Mouse (Mus musculus) embryonic facial prominence, embryonic 11.5 days (tissue): ENCODE data around the gene Loxl3. TPM values are rescaled to one million over a fixed set of nuclear protein-coding genes. Genes with fewer than 3 reads are reported as not detected.
A peak's percentile ranks its signal among the peaks of the same experiment; 100 is the strongest.

Source experiments
- ATAC-seq: fragments of 200-750 bp; cut with Nextera tagmentation; replicated peaks from 2 replicates; pipeline ENCODE4 v1.8.0; 2017; ENCODE audit warnings: low read depth; ENCODE audit not compliant: insufficient number of reproducible peaks, low FRiP score, low TSS enrichment
- DNase-seq: peaks from one replicate; pipeline ENCODE4 v3.0.0-alpha.2; 2015; ENCODE audit warnings: low spot score
- H3K27ac ChIP-seq: fragments of 300-500 bp; sonication (generic); replicated peaks from 2 replicates; pipeline ENCODE4 v1.5.1; 2014; ENCODE audit warnings: mild to moderate bottlenecking, low read depth, low read length, control low read depth
- H3K27me3 ChIP-seq: fragments of 300-500 bp; sonication (generic); 2 replicates; pipeline ENCODE4 v1.6.1; 2014; ENCODE audit warnings: mild to moderate bottlenecking, low read length, moderate library complexity, mixed read lengths; ENCODE audit not compliant: control insufficient read depth, insufficient read depth
- H3K36me3 ChIP-seq: fragments of 300-500 bp; sonication (generic); replicated peaks from 2 replicates; pipeline ENCODE4 v1.6.1; 2014; ENCODE audit warnings: low read depth, mild to moderate bottlenecking, low read length, moderate library complexity, mixed read lengths; ENCODE audit not compliant: control insufficient read depth, insufficient read depth
- H3K4me1 ChIP-seq: fragments of 300-500 bp; sonication (generic); 2 replicates; pipeline ENCODE4 v1.6.1; 2014; ENCODE audit warnings: low read length, mixed read lengths; ENCODE audit not compliant: control insufficient read depth, insufficient read depth
- H3K4me2 ChIP-seq: fragments of 300-500 bp; sonication (generic); 2 replicates; pipeline ENCODE4 v1.6.1; 2014; ENCODE audit warnings: low read depth, mild to moderate bottlenecking, control low read depth, low read length, moderate library complexity
- H3K4me3 ChIP-seq: fragments of 300-500 bp; sonication (generic); 2 replicates; pipeline ENCODE4 v1.5.1; 2014; ENCODE audit warnings: low read depth, low read length, control low read depth
- H3K9ac ChIP-seq: fragments of 300-500 bp; sonication (generic); replicated peaks from 2 replicates; pipeline ENCODE4 v1.6.1; 2014; ENCODE audit warnings: mild to moderate bottlenecking, control low read depth, low read length
- H3K9me3 ChIP-seq: fragments of 300-500 bp; sonication (generic); replicated peaks from 2 replicates; pipeline ENCODE4 v1.6.1; 2016; ENCODE audit warnings: mild to moderate bottlenecking, low read length, inconsistent platforms, mixed read lengths; ENCODE audit not compliant: control insufficient read depth
- WGBS: fragments of 180-500 bp; shearing (Covaris S2); extraction: QIAGEN DNeasy Blood & Tissue Kit; methylation state at CpG from one replicate; pipeline ENCODE4 v1.1.7; 2014; 5-methylcytosine and 5-hydroxymethylcytosine counted together
- polyA plus RNA-seq: library from polyadenylated mRNA; unstranded; fragments of >200 nt; fragmentation: Nextera tagmentation; extraction: Ambion mirVana; gene quantifications from 2 replicates; pipeline ENCODE4 v1.2.1, GENCODE M21; 2014

Loxl3 gene
- polyA plus RNA-seq, 1 experiment from 2014 or later: 10.1 TPM

- ATAC-seq (peak; percentile 11; the same call in 1 of the 2 replicates), DNase-seq (no peak)
- Histone ChIP-seq H3K4me3 (peak overlapping the region; percentile 30), H3K27ac (0 out of 2 replicates have a peak overlapping the region, but pooled peaks have one; percentile 28), H3K9me3 (no peaks in the 10 kb centered on the region), H3K9ac (peak overlapping the region; percentile 30; the same call in 1 of the 2 replicates), H3K4me1 (peaks cover 6% of the 10 kb centered on the region), H3K36me3 (no peaks in the 10 kb centered on the region), H3K27me3 (peaks cover 80% of the 10 kb centered on the region), H3K4me2 (peak overlapping the region; percentile 46)
- WGBS: under 1% methylated on average over 51 of the region's 58 CpGs
Observed at GRCm38 (mm10) chr6:83070311-83071219, 36.6 kb downstream of the Loxl3 start.

- peaks cover 73% of the 10 kb centered on the region for H3K27me3 ChIP-seq
- H3K9ac ChIP-seq: peak overlapping the region; percentile 13; the same call in 1 of the 2 replicates
- no peaks in the 10 kb centered on the region for H3K9me3 ChIP-seq
- no peak overlapping the region for H3K27ac ChIP-seq
- H3K4me1 ChIP-seq: peaks cover 6% of the 10 kb centered on the region
- DNase-seq (no peak), ATAC-seq (peak; percentile 52)
- peak overlapping the region; percentile 33 for H3K4me2 ChIP-seq
- peak overlapping the region; percentile 30 for H3K4me3 ChIP-seq
- under 1% methylated on average over 21 of the region's 24 CpGs for WGBS
- H3K36me3 ChIP-seq: no peaks in the 10 kb centered on the region
Observed at GRCm38 (mm10) chr6:83071220-83071619, 37.2 kb downstream of the Loxl3 start.

GRCm38 (mm10) chr6:83074979-83075378, 41.0 kb downstream of the Loxl3 start:
- Histone ChIP-seq H3K9me3 (no peaks in the 10 kb centered on the region), H3K4me2 (no peak overlapping the region), H3K4me3 (no peak overlapping the region), H3K27me3 (peaks cover 38% of the 10 kb centered on the region), H3K9ac (no peak overlapping the region), H3K4me1 (peaks cover 4% of the 10 kb centered on the region), H3K27ac (no peak overlapping the region), H3K36me3 (no peaks in the 10 kb centered on the region)
- WGBS: 19% methylated on average over 2 of the region's 2 CpGs
- ATAC-seq: no peak
- no peak for DNase-seq

GRCm38 (mm10) chr6:83077630-83078323, 43.8 kb downstream of the Loxl3 start, which contains the start of gene Pcgf1:
TSS of gene Pcgf1 (plus strand) at chr6:83077869.
- Histone ChIP-seq H3K4me1 (no peaks in the 10 kb centered on the region), H3K36me3 (no peaks in the 10 kb centered on the region), H3K27me3 (peaks cover 14% of the 10 kb centered on the region), H3K4me3 (peak within 1 kb of the TSS; percentile 45), H3K4me2 (peak within 1 kb of the TSS; percentile 75), H3K27ac (peak within 1 kb of the TSS; percentile 71), H3K9ac (peak within 1 kb of the TSS; percentile 63), H3K9me3 (no peaks in the 10 kb centered on the region)
- ATAC-seq: peak; percentile 84
- peak; percentile 100 for DNase-seq
- under 1% methylated on average over 54 of the region's 54 CpGs for WGBS

- Histone ChIP-seq H3K36me3 (no peaks in the 10 kb centered on the region), H3K27me3 (peaks cover 18% of the 10 kb centered on the region), H3K27ac (peak overlapping the region; percentile 71), H3K4me2 (peak overlapping the region; percentile 65), H3K9ac (peak overlapping the region; percentile 63), H3K4me1 (no peaks in the 10 kb centered on the region), H3K9me3 (no peaks in the 10 kb centered on the region), H3K4me3 (peak overlapping the region; percentile 45)
- DNase-seq (peak; percentile 93), ATAC-seq (peak; percentile 82)
- 0% methylated on average over 38 of the region's 46 CpGs for WGBS
Observed at GRCm38 (mm10) chr6:83078324-83078858, 44.4 kb downstream of the Loxl3 start.

- peaks cover 8% of the 10 kb centered on the region for H3K4me1 ChIP-seq
- no peaks in the 10 kb centered on the region for H3K9me3 ChIP-seq
- 94% methylated on average over 5 of the region's 5 CpGs for WGBS
- peaks cover 26% of the 10 kb centered on the region for H3K27me3 ChIP-seq
- H3K4me3 ChIP-seq: no peak overlapping the region
- ATAC-seq (no peak), DNase-seq (no peak)
- H3K9ac ChIP-seq: no peak overlapping the region
- H3K36me3 ChIP-seq: no peaks in the 10 kb centered on the region
- no peak overlapping the region for H3K4me2 ChIP-seq
- no peak overlapping the region for H3K27ac ChIP-seq
Observed at GRCm38 (mm10) chr6:83080210-83080609, 46.2 kb downstream of the Loxl3 start.

- H3K4me1 ChIP-seq: peaks cover 8% of the 10 kb centered on the region
Observed at GRCm38 (mm10) chr6:83083497-83083896, 49.5 kb downstream of the Loxl3 start.

More at GRCm38 (mm10) chr6:83083497-83083896, 49.5 kb downstream of the Loxl3 start:
- Histone ChIP-seq H3K9me3 (no peaks in the 10 kb centered on the region), H3K27ac (peak overlapping the region; percentile 35; the same call in 1 of the 2 replicates), H3K9ac (peak overlapping the region; percentile 13), H3K4me3 (no peak overlapping the region), H3K4me2 (no peak overlapping the region; the same call in 1 of the 2 replicates), H3K27me3 (peaks cover 57% of the 10 kb centered on the region), H3K36me3 (no peaks in the 10 kb centered on the region)
- DNase-seq: no peak
- ATAC-seq: no peak
- 6% methylated on average over 5 of the region's 5 CpGs for WGBS
